ENCODE assay signal across 8 mouse cellular contexts in genomic region chr17:23674271-23674952, GRCm38 (mm10). TPM values are rescaled to one million over a fixed set of nuclear protein-coding genes. Genes with fewer than 3 reads are reported as not detected.
A peak's percentile ranks its signal among the peaks of the same experiment; 100 is the strongest.
DNase-seq lines count a peak whose midpoint lies in the region; ATAC-seq lines count a peak whose summit lies in the region.

No protein-coding gene starts in this region.

- peak overlapping the region; percentile 71 for H3K4me2 ChIP-seq in hindbrain, embryonic 15.5 days

- no peak for ATAC-seq in cerebellum, adult (ENCODE audit: insufficient number of reproducible peaks, low FRiP score, low TSS enrichment)
- peak; percentile 1; the same call in 1 of the 2 replicates for ATAC-seq in hindbrain, embryonic 15.5 days (ENCODE audit: low FRiP score, low read depth)

- peaks cover 14% of the 10 kb centered on the region for H3K36me3 ChIP-seq in forebrain, embryonic 10.5 days (replicated peaks)
- 0 out of 2 replicates have a peak, but pooled peaks cover 3% of the 10 kb centered on the region for H3K36me3 ChIP-seq in hindbrain, embryonic 15.5 days
- H3K36me3 ChIP-seq in midbrain, embryonic 10.5 days = peaks cover 15% of the 10 kb centered on the region

- H3K4me3 ChIP-seq in forebrain, embryonic 10.5 days = peak overlapping the region; percentile 68
- H3K4me3 ChIP-seq in hindbrain, embryonic 15.5 days = peak overlapping the region; percentile 67
- peak overlapping the region; percentile 69 for H3K4me3 ChIP-seq in midbrain, embryonic 10.5 days

- peak overlapping the region; percentile 67 for H3K9ac ChIP-seq in hindbrain, embryonic 15.5 days

- peak overlapping the region; percentile 93 for H3K27ac ChIP-seq in forebrain, embryonic 10.5 days
- H3K27ac ChIP-seq in hindbrain, embryonic 15.5 days (replicated peaks) = no peak overlapping the region
- peak overlapping the region; percentile 90 for H3K27ac ChIP-seq in midbrain, embryonic 10.5 days (replicated peaks)

- H3K9me3 ChIP-seq in forebrain, embryonic 10.5 days = no peaks in the 10 kb centered on the region
- no peaks in the 10 kb centered on the region for H3K9me3 ChIP-seq in hindbrain, embryonic 15.5 days
- H3K9me3 ChIP-seq in midbrain, embryonic 10.5 days (replicated peaks) = no peaks in the 10 kb centered on the region

- 49% methylated on average over 9 of the region's 9 CpGs for WGBS in forebrain, embryonic 10.5 days
- WGBS in hindbrain, embryonic 15.5 days = 48% methylated on average over 9 of the region's 9 CpGs
- WGBS in midbrain, embryonic 10.5 days = 48% methylated on average over 9 of the region's 9 CpGs

- H3K27me3 ChIP-seq in forebrain, embryonic 10.5 days (ENCODE audit: poor library complexity, severe bottlenecking) = peaks cover 53% of the 10 kb centered on the region
- peaks cover 37% of the 10 kb centered on the region for H3K27me3 ChIP-seq in hindbrain, embryonic 15.5 days
- peaks cover 54% of the 10 kb centered on the region for H3K27me3 ChIP-seq in midbrain, embryonic 10.5 days (ENCODE audit: low read depth, poor library complexity, severe bottlenecking)

- peaks cover 58% of the 10 kb centered on the region for H3K4me1 ChIP-seq in forebrain, embryonic 10.5 days
- H3K4me1 ChIP-seq in hindbrain, embryonic 15.5 days (replicated peaks) = peaks cover 55% of the 10 kb centered on the region
- peaks cover 64% of the 10 kb centered on the region for H3K4me1 ChIP-seq in midbrain, embryonic 10.5 days

- peak; percentile 77 for DNase-seq in cerebellum, adult 11-12 months
- DNase-seq in Muller cell, postnatal 12 days (ENCODE audit: inconsistent ontology term) = peak; percentile 56
- no peak for DNase-seq in forebrain, embryonic 10.5 days (ENCODE audit: extremely low spot score, low spot score)
- no peak for DNase-seq in midbrain, embryonic 10.5 days (ENCODE audit: low spot score)
- DNase-seq in thymus, postnatal 0 days (ENCODE audit: low spot score) = no peak
- no peak for DNase-seq in layer of hippocampus, postnatal 25 days (ENCODE audit: extremely low spot score in 1 of 2, low spot score in 1 of 2)

RNA-seq across cellular contexts. Expression of gene Thoc6, which starts 0.7 kb away (rescaled TPM):
- polyA plus RNA-seq in forebrain, embryonic 10.5 days (2016; fragmentation: Nextera tagmentation; extraction: Ambion mirVana) = 77.8 and 78.8 TPM in 2 replicates
- polyA plus RNA-seq in hindbrain, embryonic 15.5 days (2015; fragmentation: Nextera tagmentation; extraction: Ambion mirVana) = 40.5 and 43.5 TPM in 2 replicates
- 74.2 and 77.3 TPM in 2 replicates for polyA plus RNA-seq in midbrain, embryonic 10.5 days (2016; fragmentation: Nextera tagmentation; extraction: Ambion mirVana)
- 47.3 and 50.7 TPM in 2 replicates for polyA plus RNA-seq in thymus, postnatal 0 days (2015; fragmentation: Nextera tagmentation; extraction: Ambion mirVana)
- 10 to 100 TPM in 1 of 2 experiments, 1 to 10 TPM in 1; 9.0 to 10.1 TPM for total RNA-seq in layer of hippocampus, postnatal 25 days (2021)

RNA-seq across cellular contexts. Expression of gene Hcfc1r1, which starts 1.0 kb away (rescaled TPM):
- polyA plus RNA-seq in forebrain, embryonic 10.5 days (2016; fragmentation: Nextera tagmentation; extraction: Ambion mirVana) = 28.0 and 29.0 TPM in 2 replicates
- polyA plus RNA-seq in hindbrain, embryonic 15.5 days (2015; fragmentation: Nextera tagmentation; extraction: Ambion mirVana) = 127 and 138 TPM in 2 replicates
- polyA plus RNA-seq in midbrain, embryonic 10.5 days (2016; fragmentation: Nextera tagmentation; extraction: Ambion mirVana) = 29.5 and 36.4 TPM in 2 replicates
- polyA plus RNA-seq in thymus, postnatal 0 days (2015; fragmentation: Nextera tagmentation; extraction: Ambion mirVana) = 62.0 and 70.7 TPM in 2 replicates
- 100 to 1,000 TPM; 119 to 129 TPM for total RNA-seq in layer of hippocampus, postnatal 25 days (2021)

RNA-seq across cellular contexts. Expression of gene Tnfrsf12a, which starts 2.9 kb away (rescaled TPM):
- polyA plus RNA-seq in forebrain, embryonic 10.5 days (2016; fragmentation: Nextera tagmentation; extraction: Ambion mirVana) = 3.9 and 4.6 TPM in 2 replicates
- polyA plus RNA-seq in hindbrain, embryonic 15.5 days (2015; fragmentation: Nextera tagmentation; extraction: Ambion mirVana) = 3.3 and 5.3 TPM in 2 replicates
- polyA plus RNA-seq in midbrain, embryonic 10.5 days (2016; fragmentation: Nextera tagmentation; extraction: Ambion mirVana) = 3.2 and 3.8 TPM in 2 replicates
- polyA plus RNA-seq in thymus, postnatal 0 days (2015; fragmentation: Nextera tagmentation; extraction: Ambion mirVana) = 6.0 and 9.4 TPM in 2 replicates
- total RNA-seq in layer of hippocampus, postnatal 25 days (2021) = 1 to 10 TPM; 5.8 to 8.8 TPM

RNA-seq across cellular contexts. Expression of gene Cldn6, which starts 4.6 kb away (rescaled TPM):
- 28.5 and 32.8 TPM in 2 replicates for polyA plus RNA-seq in forebrain, embryonic 10.5 days (2016; fragmentation: Nextera tagmentation; extraction: Ambion mirVana)
- 0.38 and 0.66 TPM in 2 replicates for polyA plus RNA-seq in hindbrain, embryonic 15.5 days (2015; fragmentation: Nextera tagmentation; extraction: Ambion mirVana)
- polyA plus RNA-seq in midbrain, embryonic 10.5 days (2016; fragmentation: Nextera tagmentation; extraction: Ambion mirVana) = 3.5 and 10.1 TPM in 2 replicates
- 0.39 and 0.45 TPM in 2 replicates for polyA plus RNA-seq in thymus, postnatal 0 days (2015; fragmentation: Nextera tagmentation; extraction: Ambion mirVana)
- total RNA-seq in layer of hippocampus, postnatal 25 days (2021) = not detected

RNA-seq across cellular contexts. Expression of gene Cldn9, which starts 9.4 kb away (rescaled TPM):
- 7.4 and 10.1 TPM in 2 replicates for polyA plus RNA-seq in forebrain, embryonic 10.5 days (2016; fragmentation: Nextera tagmentation; extraction: Ambion mirVana)
- polyA plus RNA-seq in hindbrain, embryonic 15.5 days (2015; fragmentation: Nextera tagmentation; extraction: Ambion mirVana) = 1.2 and 1.8 TPM in 2 replicates
- polyA plus RNA-seq in midbrain, embryonic 10.5 days (2016; fragmentation: Nextera tagmentation; extraction: Ambion mirVana) = 1.5 and 3.1 TPM in 2 replicates
- 0.57 and 1.3 TPM in 2 replicates for polyA plus RNA-seq in thymus, postnatal 0 days (2015; fragmentation: Nextera tagmentation; extraction: Ambion mirVana)
- not detected for total RNA-seq in layer of hippocampus, postnatal 25 days (2021)

Comparison
In these comparisons a context has a peak if more than half of its experiments do, and no peak if none do; other contexts are left out.
1. DNase-seq: peak in cerebellum, adult 11-12 months (single experiment) and Muller cell, postnatal 12 days (single experiment); none in forebrain, embryonic 10.5 days (single experiment), midbrain, embryonic 10.5 days (single experiment), thymus, postnatal 0 days (single experiment) and layer of hippocampus, postnatal 25 days (0 of 2).
2. Peak in every context shown above with its lines, with median percentiles within 50 percentile points of each other: H3K4me3 ChIP-seq.